Mouse (Mus musculus) thymus, postnatal 4 days (tissue): ENCODE data around the gene Wnt5b.

Experiments used
- DNase-seq: peaks from one replicate; pipeline ENCODE4 v3.0.0; 2021

The Wnt5b gene

GRCm38 (mm10) chr6:119543803-119544517 lies at the start of gene Wnt5b:
TSS of gene Wnt5b (minus strand) at chr6:119544347.
- peak; percentile 71 for DNase-seq

- no peak for DNase-seq
Measured at GRCm38 (mm10) chr6:119590872-119591271, 46.7 kb upstream of the Wnt5b start.

DNA sequence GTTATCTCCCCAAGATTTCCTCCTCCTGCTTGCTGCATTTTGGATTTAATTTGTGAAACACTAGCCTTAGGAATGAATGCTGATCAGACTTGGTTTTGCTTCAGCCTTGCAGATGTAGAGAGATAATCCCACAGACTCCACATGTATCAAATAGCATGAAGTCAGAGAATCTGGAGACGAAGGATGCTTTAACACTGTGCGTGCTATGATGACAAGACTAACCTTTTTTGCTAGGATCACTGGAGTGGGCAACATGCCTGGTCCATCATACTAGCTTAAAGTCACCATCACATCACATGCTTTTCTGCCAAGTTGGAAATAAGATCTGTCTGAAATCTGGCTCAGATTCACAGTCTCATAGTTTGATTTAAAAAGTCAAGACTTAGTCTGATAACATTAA lies 43.8 kb upstream of the Wnt5b start:
- no peak for DNase-seq

GRCm38 (mm10) chr6:119587454-119587853 lies 43.3 kb upstream of the Wnt5b start:
- no peak for DNase-seq

DNA sequence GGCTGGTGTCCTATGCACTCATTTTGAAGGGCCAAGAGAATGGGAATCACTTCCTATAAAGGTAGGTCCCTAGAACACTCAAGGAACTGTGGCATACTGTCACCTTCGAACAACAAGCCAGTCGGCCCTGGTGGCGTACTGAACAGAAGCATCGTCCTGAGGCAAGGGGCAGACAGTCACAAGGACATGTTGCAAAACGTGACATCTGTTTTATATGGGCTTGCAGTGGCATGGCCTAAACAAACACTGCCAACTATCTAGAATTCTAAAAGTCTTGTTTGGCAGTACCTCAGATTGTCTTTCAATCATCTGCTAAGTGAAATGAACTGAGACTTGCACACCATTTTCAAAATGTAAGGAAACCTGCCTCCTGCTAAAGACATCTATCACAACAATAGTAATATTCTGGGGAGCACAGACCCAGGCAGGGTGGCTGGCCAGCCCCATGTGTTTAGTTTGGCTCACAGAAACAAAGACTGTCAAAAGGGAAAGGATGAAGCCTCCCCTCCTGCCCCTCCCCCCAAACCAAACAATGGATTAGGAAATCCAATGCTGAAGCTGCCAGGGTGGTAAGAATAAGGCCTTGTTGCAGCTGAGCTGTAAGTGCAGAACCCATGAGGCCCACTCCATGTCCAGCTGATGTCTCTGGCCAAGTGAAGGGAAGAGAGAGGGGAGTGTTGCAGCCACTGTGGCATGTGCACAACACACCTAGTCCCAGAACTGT lies 41.7 kb upstream of the Wnt5b start:
- DNase-seq = no peak

DNA sequence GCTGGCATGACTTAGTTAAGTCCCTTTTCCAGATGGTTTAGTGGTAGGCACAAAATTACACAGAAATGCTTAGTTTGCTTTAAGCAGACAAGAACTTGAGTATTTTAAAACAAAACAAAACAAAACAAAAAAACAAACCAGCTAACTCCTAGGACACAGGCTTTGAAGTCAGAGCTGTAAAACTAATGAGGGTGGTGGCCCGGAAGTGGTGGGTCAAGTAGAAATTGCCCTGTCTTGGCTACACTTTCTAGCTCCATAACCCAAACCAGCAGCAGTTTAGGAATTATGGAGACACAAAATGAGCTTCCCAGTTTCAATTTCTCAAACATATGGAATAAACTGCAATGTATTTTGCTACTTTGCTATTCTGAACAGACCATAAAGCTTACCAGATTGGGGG lies 39.9 kb upstream of the Wnt5b start:
- no peak for DNase-seq

DNA sequence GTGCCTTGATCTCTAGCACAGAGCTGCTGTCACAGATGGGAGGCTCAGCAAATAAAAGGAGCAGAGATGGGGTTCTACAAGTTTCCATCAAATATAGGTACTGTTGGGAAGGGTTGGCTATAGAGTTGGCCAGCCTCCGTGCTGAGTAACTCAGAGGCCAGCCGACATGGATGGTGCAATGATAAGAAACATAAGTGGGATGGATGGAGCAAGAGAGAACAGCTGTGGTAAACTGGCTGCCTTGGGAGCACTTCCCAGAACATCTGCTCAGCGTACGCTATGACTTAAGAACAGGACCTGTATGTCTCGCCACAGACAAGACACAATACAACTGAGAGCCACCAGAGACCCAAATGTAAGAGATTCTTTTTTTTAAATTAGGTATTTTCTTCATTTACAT lies 39.0 kb upstream of the Wnt5b start:
- no peak for DNase-seq

- DNase-seq = no peak
Measured at GRCm38 (mm10) chr6:119576706-119577105, 32.6 kb upstream of the Wnt5b start.

DNA sequence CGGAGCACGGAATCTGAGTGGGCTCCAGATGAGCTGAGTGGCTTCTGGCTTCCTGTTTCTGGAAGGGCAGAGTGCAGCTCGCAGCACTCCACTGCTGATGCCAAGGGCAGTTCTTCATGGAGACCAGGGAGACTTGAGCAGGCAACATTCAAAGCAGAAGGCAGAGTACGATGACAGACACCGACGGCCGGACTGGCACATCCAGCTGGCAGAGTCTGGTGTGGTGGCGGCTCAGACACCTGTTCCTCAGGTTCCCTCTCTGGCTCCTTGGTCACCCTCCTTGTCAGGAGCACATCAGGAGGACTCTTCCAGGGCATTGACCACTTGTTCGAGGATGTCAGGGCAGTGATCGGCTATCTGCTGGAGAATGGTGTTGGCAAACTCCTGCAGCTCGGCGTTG lies 31.2 kb upstream of the Wnt5b start:
- no peak for DNase-seq

DNA sequence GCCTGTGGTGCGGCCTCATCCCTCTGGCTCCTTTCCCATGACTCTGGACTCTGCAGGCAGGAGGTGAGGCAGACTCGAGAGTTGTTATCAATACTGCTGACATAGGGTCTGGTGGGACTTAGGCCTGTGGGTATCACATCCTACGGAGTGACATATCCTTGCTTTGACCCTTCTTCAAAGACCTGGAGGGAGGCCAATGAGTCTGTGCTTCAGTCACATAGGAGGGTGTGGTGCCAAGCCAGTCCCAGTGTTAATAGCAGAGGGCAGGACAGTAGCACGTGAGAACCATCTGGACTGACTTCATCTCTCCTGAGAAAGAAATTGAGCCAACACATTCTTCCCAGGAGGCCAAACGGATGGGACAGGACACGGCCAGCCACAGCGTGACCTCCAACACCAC lies 28.1 kb upstream of the Wnt5b start:
- DNase-seq = no peak

DNA sequence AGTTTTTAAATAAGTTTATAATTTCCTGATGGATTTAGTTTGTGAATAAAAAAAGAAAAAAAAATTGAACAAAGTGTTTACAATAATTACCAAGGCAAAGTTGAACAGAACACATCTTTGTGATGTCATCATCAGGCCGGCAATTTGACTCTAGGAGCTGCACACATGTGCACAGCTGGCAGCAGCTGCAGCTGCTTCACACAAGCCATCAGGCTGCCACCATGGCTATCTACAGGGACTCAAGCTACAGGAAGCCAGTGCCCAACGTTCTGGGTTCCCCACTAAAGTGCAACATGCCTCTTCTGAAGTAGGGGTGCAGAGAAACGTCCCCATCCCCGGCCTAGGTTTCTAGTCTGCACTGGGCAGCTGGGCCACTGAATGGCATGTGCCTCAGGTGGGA lies 26.6 kb upstream of the Wnt5b start:
- DNase-seq = peak; percentile 41

GRCm38 (mm10) chr6:119568339-119568738 lies 24.2 kb upstream of the Wnt5b start:
- no peak for DNase-seq

DNA sequence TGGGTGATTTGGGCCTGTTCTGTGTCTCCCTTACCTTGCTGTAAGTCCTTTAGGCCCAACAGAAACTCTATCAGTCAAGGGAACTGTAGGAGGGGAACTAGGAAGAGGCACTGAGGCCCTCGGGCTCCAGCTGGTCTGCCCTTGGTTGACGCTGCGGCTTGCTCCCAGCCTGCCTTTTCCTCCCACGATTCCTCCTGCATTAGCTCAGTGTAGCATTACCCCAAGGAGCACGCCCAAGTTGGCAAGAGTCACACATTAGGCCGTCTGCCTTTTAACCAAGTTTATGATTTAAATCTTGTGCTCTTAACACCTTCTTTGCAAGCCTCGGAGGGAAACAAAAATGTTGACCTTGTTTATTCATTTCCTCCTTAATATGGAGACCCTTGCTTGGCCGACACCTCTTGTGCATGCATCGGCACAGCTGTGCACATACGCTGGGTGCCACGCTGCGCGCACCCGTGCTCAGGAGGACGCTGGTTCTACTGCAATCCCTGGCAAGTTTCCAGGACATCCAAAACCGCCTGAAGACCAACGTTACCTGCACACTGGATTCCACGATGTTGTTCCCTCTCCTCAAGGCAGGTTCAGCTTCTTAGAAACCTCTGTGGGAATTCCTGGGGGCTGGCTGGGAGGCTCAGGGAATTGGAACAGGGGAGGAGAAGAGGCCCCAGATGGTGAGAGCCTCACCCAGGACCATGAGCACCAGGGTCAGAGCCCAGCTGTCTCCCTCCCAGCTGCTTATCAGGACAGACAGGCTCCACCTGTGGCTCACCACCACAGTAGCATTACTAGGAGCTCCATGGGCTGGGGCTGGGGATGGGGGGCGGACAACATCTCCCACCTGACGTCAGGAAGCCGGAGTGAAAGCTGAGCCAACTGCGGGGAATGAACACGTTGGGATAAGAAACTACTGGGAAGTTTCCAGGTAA lies 21.6 kb upstream of the Wnt5b start:
- DNase-seq = no peak

DNA sequence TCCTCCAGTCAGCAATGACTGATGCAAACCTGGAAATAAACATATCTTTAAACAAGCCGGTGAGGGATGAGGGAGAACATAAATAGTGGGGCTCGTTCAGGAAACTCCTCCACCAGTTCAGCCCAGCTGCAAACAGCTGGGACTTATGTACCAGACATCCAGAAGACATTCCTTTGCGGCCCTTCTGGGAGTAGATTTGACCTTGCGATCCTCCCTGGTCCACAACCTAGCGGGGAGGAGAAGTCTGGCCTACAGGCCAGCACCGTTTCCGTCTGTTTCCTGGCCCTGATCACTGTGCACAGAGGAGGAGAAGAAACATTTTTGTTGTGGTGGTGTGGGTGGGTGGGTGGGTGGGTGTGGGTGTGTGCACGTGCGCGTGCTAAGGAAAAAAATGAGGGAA lies 18.4 kb upstream of the Wnt5b start:
- no peak for DNase-seq

GRCm38 (mm10) chr6:119558855-119559254 lies 14.7 kb upstream of the Wnt5b start:
- DNase-seq = no peak

DNA sequence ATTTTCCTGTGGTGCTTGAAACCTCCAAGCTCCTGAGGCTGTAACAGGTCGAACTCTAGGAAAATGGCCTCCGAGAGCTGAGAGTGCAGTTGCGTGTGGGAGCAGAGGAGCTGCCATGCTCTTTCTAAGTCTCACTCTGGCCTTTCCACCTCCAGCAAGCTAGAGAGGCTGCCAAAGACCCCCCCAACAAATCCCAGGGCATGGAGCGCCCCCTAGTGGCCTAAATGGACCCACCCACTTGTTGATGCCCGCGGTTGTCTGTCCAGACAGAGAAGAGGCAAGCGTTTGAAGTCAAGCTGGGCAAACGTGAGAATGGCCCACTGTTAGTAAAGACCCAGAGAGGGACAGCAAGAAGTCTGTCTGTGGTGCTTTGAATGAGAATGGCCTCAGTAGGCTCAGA lies 10.3 kb upstream of the Wnt5b start:
- peak; percentile 49 for DNase-seq

- DNase-seq = no peak
Measured at GRCm38 (mm10) chr6:119544518-119544864, 344 bp upstream of the Wnt5b start.

- peak; percentile 73 for DNase-seq
Measured at GRCm38 (mm10) chr6:119543456-119543802, 718 bp downstream of the Wnt5b start.

DNA sequence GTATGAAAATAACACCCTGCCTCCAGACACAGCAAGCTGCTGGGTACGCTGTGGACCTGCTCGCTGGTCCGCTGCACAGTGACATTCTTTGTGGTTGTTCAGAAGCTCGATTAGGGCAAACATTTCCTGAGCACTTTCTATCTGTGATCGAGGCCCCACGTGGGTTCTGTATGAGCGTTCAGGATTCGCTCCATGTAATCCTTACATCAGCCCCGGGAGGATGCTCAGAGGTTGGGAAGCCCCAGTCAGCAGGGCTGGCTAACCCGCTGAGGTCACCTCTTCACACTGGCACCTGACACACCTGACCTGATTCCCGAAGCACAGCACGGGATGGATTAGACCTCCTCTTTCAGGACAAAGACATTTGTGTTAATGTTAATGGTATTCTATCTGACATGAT lies 8.3 kb downstream of the Wnt5b start:
- DNase-seq = no peak

- no peak for DNase-seq
Measured at GRCm38 (mm10) chr6:119533170-119533709, 10.9 kb downstream of the Wnt5b start.

- no peak for DNase-seq
Measured at GRCm38 (mm10) chr6:119529659-119530058, 14.5 kb downstream of the Wnt5b start.

GRCm38 (mm10) chr6:119526498-119526897 lies 17.6 kb downstream of the Wnt5b start:
- no peak for DNase-seq

GRCm38 (mm10) chr6:119521931-119522391 lies 22.2 kb downstream of the Wnt5b start:
- peak; percentile 57 for DNase-seq
